In the genomic region with DNA sequence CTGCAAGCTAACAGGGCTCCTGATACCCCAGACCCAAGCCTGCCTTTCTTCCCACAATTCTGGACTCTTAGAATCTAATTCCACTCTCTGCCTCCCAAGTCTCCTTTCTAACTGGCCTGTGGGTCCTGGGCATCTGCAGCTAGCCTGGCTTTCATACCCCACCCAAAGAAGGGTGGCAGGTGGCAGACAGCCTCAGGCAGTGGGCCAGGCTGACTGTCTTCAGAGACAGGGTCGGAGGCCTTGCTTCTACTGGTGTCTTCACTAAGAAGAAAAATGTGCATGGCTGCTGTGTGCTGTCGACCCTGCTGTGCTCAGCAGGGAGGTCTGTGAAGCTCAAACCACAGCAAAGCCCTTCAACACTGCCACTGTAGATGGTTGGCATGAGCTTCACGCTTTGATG, we compare ENCODE assay signal across 10 mouse cellular contexts. TPM values are rescaled to one million over a fixed set of nuclear protein-coding genes. Genes with fewer than 3 reads are reported as not detected.
DNase-seq lines count a peak whose midpoint lies in the region; ATAC-seq lines count a peak whose summit lies in the region.
"Had no signal": no experiment of that assay in that cellular context is flagged by ENCODE, and none has a peak within 500 bp of the region (broad histone marks: within the 10 kb centered on the region; RNA-seq: fewer than 3 reads in every experiment).

No protein-coding gene starts in this region.

- no peaks in the 10 kb centered on the region for H3K27me3 ChIP-seq in heart, embryonic 11.5 days (ENCODE audit: control insufficient read depth, insufficient read depth, low read length)
- H3K27me3 ChIP-seq in lung, embryonic 16.5 days (ENCODE audit: control insufficient read depth, insufficient read depth, low read depth, low read length): no peaks in the 10 kb centered on the region
- H3K27me3 ChIP-seq in forebrain, embryonic 10.5 days (ENCODE audit: poor library complexity, severe bottlenecking): no peaks in the 10 kb centered on the region
- no peaks in the 10 kb centered on the region for H3K27me3 ChIP-seq in limb, embryonic 15.5 days

- H3K9ac ChIP-seq in heart, embryonic 11.5 days (ENCODE audit: low read depth, low read length): peak overlapping the region; percentile 58; the same call in 1 of the 2 replicates
- H3K9ac ChIP-seq in lung, embryonic 16.5 days (ENCODE audit: low read length): no peak overlapping the region
- no peak overlapping the region for H3K9ac ChIP-seq in limb, embryonic 15.5 days

- H3K9me3 ChIP-seq in heart, embryonic 11.5 days (replicated peaks; ENCODE audit: control insufficient read depth, low read length): no peaks in the 10 kb centered on the region
- H3K9me3 ChIP-seq in lung, embryonic 16.5 days (ENCODE audit: control insufficient read depth, low read length): no peaks in the 10 kb centered on the region
- no peaks in the 10 kb centered on the region for H3K9me3 ChIP-seq in forebrain, embryonic 10.5 days
- no peaks in the 10 kb centered on the region for H3K9me3 ChIP-seq in limb, embryonic 15.5 days

- no peak for ATAC-seq in heart, embryonic 11.5 days (replicated peaks; ENCODE audit: insufficient number of reproducible peaks, low FRiP score, low TSS enrichment)
- no peak for ATAC-seq in lung, embryonic 16.5 days (ENCODE audit: low read depth)
- ATAC-seq in limb, embryonic 15.5 days (ENCODE audit: insufficient number of reproducible peaks, low FRiP score, low TSS enrichment, low read depth): no peak
- ATAC-seq in megakaryocyte-erythroid progenitor cell, adult 5-6 weeks (replicated peaks; ENCODE audit: low FRiP score, low TSS enrichment, poor library complexity, severe bottlenecking): no peak

- whole genome bisulfite sequencing in heart, embryonic 11.5 days (ENCODE audit: insufficient replicate concordance): 74% methylated on average over 3 of the region's 3 CpGs
- 62% methylated on average over 3 of the region's 3 CpGs for WGBS in lung, embryonic 16.5 days
- 78% methylated on average over 3 of the region's 3 CpGs for WGBS in forebrain, embryonic 10.5 days
- WGBS in limb, embryonic 15.5 days: 56% methylated on average over 3 of the region's 3 CpGs

- H3K4me1 ChIP-seq in heart, embryonic 11.5 days (ENCODE audit: control insufficient read depth, insufficient read depth, low read length): peaks cover 58% of the 10 kb centered on the region
- peaks cover 30% of the 10 kb centered on the region for H3K4me1 ChIP-seq in lung, embryonic 16.5 days (replicated peaks; ENCODE audit: control insufficient read depth, insufficient read depth, low read length)
- H3K4me1 ChIP-seq in forebrain, embryonic 10.5 days: peaks cover 65% of the 10 kb centered on the region
- peaks cover 61% of the 10 kb centered on the region for H3K4me1 ChIP-seq in limb, embryonic 15.5 days

- peak overlapping the region; percentile 35 for H3K4me2 ChIP-seq in heart, embryonic 11.5 days
- H3K4me2 ChIP-seq in lung, embryonic 16.5 days (ENCODE audit: low read depth, low read length): no peak overlapping the region
- H3K4me2 ChIP-seq in limb, embryonic 15.5 days: no peak overlapping the region

- H3K36me3 ChIP-seq in heart, embryonic 11.5 days (ENCODE audit: control insufficient read depth, insufficient read depth, low read length): no peaks in the 10 kb centered on the region
- H3K36me3 ChIP-seq in lung, embryonic 16.5 days (ENCODE audit: control insufficient read depth, insufficient read depth, low read length): no peaks in the 10 kb centered on the region
- H3K36me3 ChIP-seq in forebrain, embryonic 10.5 days (replicated peaks): no peaks in the 10 kb centered on the region
- no peaks in the 10 kb centered on the region for H3K36me3 ChIP-seq in limb, embryonic 15.5 days

- no peak for DNase-seq in heart, postnatal 4 days
- no peak for DNase-seq in lung, postnatal 14 days
- DNase-seq in forebrain, embryonic 10.5 days (ENCODE audit: extremely low spot score, low spot score): no peak
- no peak for DNase-seq in frontal cortex, adult 2 months (ENCODE audit: extremely low spot score in 1 of 2, low spot score in 1 of 2)
- DNase-seq: gastrocnemius, postnatal 36 days had no signal

- peak overlapping the region; percentile 76 for H3K27ac ChIP-seq in heart, embryonic 11.5 days (ENCODE audit: low read depth, low read length)
- peak overlapping the region; percentile 25; the same call in 1 of the 2 replicates for H3K27ac ChIP-seq in lung, embryonic 16.5 days (ENCODE audit: low read length)
- H3K27ac ChIP-seq in forebrain, embryonic 10.5 days: peak overlapping the region; percentile 72
- H3K27ac ChIP-seq in limb, embryonic 15.5 days: peak overlapping the region; percentile 72

- H3K4me3 ChIP-seq in heart, embryonic 11.5 days (ENCODE audit: low read depth, low read length): no peak overlapping the region
- no peak overlapping the region for H3K4me3 ChIP-seq in lung, embryonic 16.5 days (ENCODE audit: low read length)
- H3K4me3 ChIP-seq in forebrain, embryonic 10.5 days: no peak overlapping the region
- H3K4me3 ChIP-seq in limb, embryonic 15.5 days: no peak overlapping the region
- H3K4me3 ChIP-seq: myocyte had no signal

RNA-seq across cellular contexts. Expression of gene Cyth1, which starts 39.0 kb away (rescaled TPM):
- polyA plus RNA-seq in heart, embryonic 11.5 days (2014; fragmentation: Nextera tagmentation; extraction: Ambion mirVana): 10.6 and 12.7 TPM in 2 replicates
- total RNA-seq in heart, postnatal 4 days (2021): 10 to 100 TPM; 38.3 to 39.1 TPM
- 14.1 and 14.4 TPM in 2 replicates for polyA plus RNA-seq in lung, embryonic 16.5 days (2015; fragmentation: Nextera tagmentation; extraction: Ambion mirVana)
- polyA plus RNA-seq in forebrain, embryonic 10.5 days (2016; fragmentation: Nextera tagmentation; extraction: Ambion mirVana): 10.1 and 11.5 TPM in 2 replicates
- polyA plus RNA-seq in limb, embryonic 15.5 days (2015; fragmentation: Nextera tagmentation; extraction: Ambion mirVana): 16.1 and 16.2 TPM in 2 replicates
- 6.8 and 14.3 TPM in 2 replicates for total RNA-seq in megakaryocyte-erythroid progenitor cell, adult 5-6 weeks (2014; fragmentation: Nextera tagmentation)
- total RNA-seq in megakaryocyte-erythroid progenitor cell, adult 5-6 weeks (2017): 11.2 and 17.7 TPM in 2 replicates
- 70.4 and 90.1 TPM in 2 replicates for polyA plus RNA-seq in frontal cortex, adult 2 months (2012; rRNA removed)

Comparison
In these comparisons a context has a peak if more than half of its experiments do, and no peak if none do; other contexts are left out.
1. H3K27ac ChIP-seq: peak in every context shown above with its lines; median percentile 76 in heart, embryonic 11.5 days; 72 in forebrain, embryonic 10.5 days; 72 in limb, embryonic 15.5 days; 25 in lung, embryonic 16.5 days.